Mouse (Mus musculus): Measurements from ENCODE around the gene Sytl3. TPM values are rescaled to one million over a fixed set of nuclear protein-coding genes. Genes with fewer than 3 reads are reported as not detected.

The Sytl3 gene
- total and polyA plus RNA-seq, 2 experiments from 2014 or later: 0.18 TPM; not detected in 1

DNA sequence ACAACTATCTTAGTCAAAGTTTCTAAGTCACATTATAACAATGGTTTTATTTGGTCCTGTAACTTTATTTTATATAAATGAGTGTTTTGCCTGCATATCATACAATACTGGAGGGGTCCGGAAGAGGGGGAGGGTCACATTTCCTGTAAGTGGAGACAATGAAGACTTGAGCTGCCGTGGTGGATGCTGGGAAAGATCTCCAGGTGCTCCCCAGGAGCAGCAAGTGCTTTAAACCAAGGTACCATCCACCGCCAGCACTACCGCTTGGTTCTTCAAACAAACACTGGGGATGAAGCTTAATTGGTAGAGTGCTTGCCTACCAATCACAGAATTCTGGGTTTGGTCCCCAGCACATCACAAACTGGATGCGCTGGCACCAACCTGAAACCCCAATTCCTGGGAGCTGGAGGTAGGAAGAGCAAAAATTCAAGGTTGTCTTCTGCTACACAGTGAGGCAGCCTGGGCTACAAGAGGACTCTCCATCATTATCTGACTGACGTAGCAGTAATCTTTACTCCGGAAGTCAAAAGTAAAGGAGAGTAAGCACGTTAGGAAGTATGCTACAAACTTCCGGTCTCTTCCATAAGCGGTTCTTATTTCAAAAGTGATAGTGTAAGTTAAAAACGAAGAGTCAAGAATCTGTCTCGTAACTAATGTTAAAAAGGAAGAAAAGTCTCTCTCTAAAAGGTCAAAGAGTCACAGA, 118.9 kb downstream of the Sytl3 start:
- peak overlapping the region; percentile 49; the same call in 1 of the 2 replicates for H3K27ac ChIP-seq (ENCODE audit: low read depth)
- H3K4me1 ChIP-seq (ENCODE audit: control insufficient read depth, insufficient read depth): peaks cover 37% of the 10 kb centered on the region
- no peaks in the 10 kb centered on the region for H3K27me3 ChIP-seq (ENCODE audit: control insufficient read depth, insufficient read depth, low read length)
- no peak overlapping the region for H3K9ac ChIP-seq (replicated peaks; ENCODE audit: low read depth, low read length)
- H3K9me3 ChIP-seq (replicated peaks; ENCODE audit: control insufficient read depth, low read length): no peaks in the 10 kb centered on the region
- ATAC-seq (ENCODE audit: insufficient read depth, low read depth) (no peak), DNase-seq (ENCODE audit: low spot score) (no peak)
- no peaks in the 10 kb centered on the region for H3K36me3 ChIP-seq (replicated peaks; ENCODE audit: control insufficient read depth, insufficient read depth, low read length)
- TF ChIP-seq EP300 (IDR thresholded peaks at IDR 0.05; ENCODE audit: low read depth): no peak
- no peak for TF ChIP-seq CTCF (IDR thresholded peaks at IDR 0.05; ENCODE audit: low read depth)
- H3K4me3 ChIP-seq (ENCODE audit: low read depth, low read length): peak overlapping the region; percentile 52; the same call in 1 of the 2 replicates
- peak overlapping the region; percentile 90; the same call in 1 of the 2 replicates for H3K4me2 ChIP-seq (ENCODE audit: low read depth, low read length)
- WGBS: 47% methylated on average over 12 of the region's 12 CpGs

DNA sequence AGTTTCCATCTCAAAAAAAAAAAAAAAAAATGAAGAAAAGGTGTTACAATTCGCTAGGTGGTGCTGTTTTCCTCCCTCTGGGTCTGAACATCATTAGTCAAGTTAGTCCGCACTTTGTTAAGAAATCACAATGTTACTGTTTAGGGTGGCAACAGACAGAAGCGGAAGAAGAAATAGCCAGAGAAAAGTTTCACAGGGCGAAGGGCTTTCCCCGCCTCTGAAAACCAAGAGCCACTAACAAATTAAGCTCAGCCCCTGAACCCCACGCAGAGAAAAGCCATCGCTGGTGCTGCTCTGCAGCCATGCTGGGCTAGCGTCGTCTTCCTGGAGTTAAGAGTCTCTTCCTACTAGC, 119.4 kb downstream of the Sytl3 start:
- H3K36me3 ChIP-seq (replicated peaks; ENCODE audit: control insufficient read depth, insufficient read depth, low read length): no peaks in the 10 kb centered on the region
- under 1% methylated on average over 9 of the region's 9 CpGs for WGBS
- peak overlapping the region; percentile 93 for H3K9ac ChIP-seq (replicated peaks; ENCODE audit: low read depth, low read length)
- H3K4me2 ChIP-seq (ENCODE audit: low read depth, low read length): peak overlapping the region; percentile 90
- H3K9me3 ChIP-seq (replicated peaks; ENCODE audit: control insufficient read depth, low read length): no peaks in the 10 kb centered on the region
- DNase-seq (ENCODE audit: low spot score): peak; percentile 83
- H3K4me3 ChIP-seq (ENCODE audit: low read depth, low read length): peak overlapping the region; percentile 52
- peak overlapping the region; percentile 86 for H3K27ac ChIP-seq (ENCODE audit: low read depth)
- H3K4me1 ChIP-seq (ENCODE audit: control insufficient read depth, insufficient read depth): peaks cover 37% of the 10 kb centered on the region
- H3K27me3 ChIP-seq (ENCODE audit: control insufficient read depth, insufficient read depth, low read length): no peaks in the 10 kb centered on the region
- no peak for ATAC-seq (ENCODE audit: insufficient read depth, low read depth)
- peak; percentile 63 for TF ChIP-seq CTCF (IDR thresholded peaks at IDR 0.05; ENCODE audit: low read depth)
- TF ChIP-seq EP300 (IDR thresholded peaks at IDR 0.05; ENCODE audit: low read depth): no peak

DNA sequence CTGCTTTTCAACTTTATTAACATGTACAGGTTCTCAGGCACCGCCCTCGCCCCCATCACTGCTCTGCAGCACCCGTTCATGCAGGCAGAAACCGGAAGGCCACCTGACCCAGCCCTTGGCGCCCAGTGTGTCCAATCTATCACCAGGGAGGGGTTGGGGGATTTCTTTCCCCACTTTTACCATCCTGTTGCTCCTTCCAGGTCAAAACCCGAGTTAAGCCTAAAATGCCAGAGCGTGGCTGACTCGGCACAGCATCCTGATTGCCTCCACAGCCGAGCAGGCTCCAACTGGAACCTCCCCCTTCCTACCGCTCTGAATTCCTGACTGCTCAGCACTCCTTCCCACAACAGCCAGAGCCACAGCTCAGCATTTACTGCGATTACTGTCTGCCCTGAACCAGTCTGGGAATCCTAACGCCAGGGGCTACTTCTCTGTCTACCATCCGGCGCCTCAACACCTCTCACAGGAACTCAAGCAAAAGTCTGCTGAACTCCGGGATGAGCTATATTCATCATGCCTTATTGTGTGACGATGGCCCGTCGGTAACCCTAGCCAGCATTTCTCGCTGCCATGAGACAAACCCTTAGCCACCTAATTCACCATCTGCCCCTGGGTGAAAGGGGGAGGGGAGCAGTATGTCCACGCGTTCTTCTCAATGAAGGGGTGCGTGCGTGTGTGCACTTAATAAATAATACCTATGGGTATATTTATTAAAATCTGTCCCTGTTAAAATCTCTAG, 120.0 kb downstream of the Sytl3 start:
- 4% methylated on average over 23 of the region's 23 CpGs for WGBS
- TF ChIP-seq EP300 (IDR thresholded peaks at IDR 0.05; ENCODE audit: low read depth): no peak
- TF ChIP-seq CTCF (IDR thresholded peaks at IDR 0.05; ENCODE audit: low read depth): no peak
- ATAC-seq (ENCODE audit: insufficient read depth, low read depth): peak; percentile 59
- peaks cover 37% of the 10 kb centered on the region for H3K4me1 ChIP-seq (ENCODE audit: control insufficient read depth, insufficient read depth)
- peak overlapping the region; percentile 86 for H3K27ac ChIP-seq (ENCODE audit: low read depth)
- peak overlapping the region; percentile 93 for H3K9ac ChIP-seq (replicated peaks; ENCODE audit: low read depth, low read length)
- peak; percentile 80 for DNase-seq (ENCODE audit: low spot score)
- H3K9me3 ChIP-seq (replicated peaks; ENCODE audit: control insufficient read depth, low read length): no peaks in the 10 kb centered on the region
- no peaks in the 10 kb centered on the region for H3K36me3 ChIP-seq (replicated peaks; ENCODE audit: control insufficient read depth, insufficient read depth, low read length)
- H3K4me3 ChIP-seq (ENCODE audit: low read depth, low read length): peak overlapping the region; percentile 52
- peak overlapping the region; percentile 90 for H3K4me2 ChIP-seq (ENCODE audit: low read depth, low read length)
- H3K27me3 ChIP-seq (ENCODE audit: control insufficient read depth, insufficient read depth, low read length): no peaks in the 10 kb centered on the region

DNA sequence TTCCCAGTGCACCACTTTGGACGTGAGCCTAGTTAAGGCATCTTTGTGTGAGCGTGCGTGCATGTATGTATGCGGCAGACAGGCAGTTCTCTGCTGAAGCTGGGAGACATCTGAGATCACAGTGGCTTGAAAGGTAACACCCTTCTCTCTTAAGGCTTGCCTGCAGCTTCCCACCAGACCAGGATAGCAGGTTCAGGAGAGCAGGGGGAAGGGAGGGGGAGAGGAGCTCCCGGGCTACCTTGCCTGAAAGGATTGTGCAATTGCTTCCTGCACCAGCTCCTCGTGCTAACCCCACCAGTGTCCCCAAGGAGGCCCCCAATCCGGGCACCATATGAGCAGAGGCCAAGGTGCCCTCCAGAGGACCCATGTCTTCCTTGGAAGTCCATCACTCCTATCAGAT, 120.7 kb downstream of the Sytl3 start:
- ATAC-seq (ENCODE audit: insufficient read depth, low read depth): no peak
- H3K4me3 ChIP-seq (ENCODE audit: low read depth, low read length): peak overlapping the region; percentile 52; the same call in 1 of the 2 replicates

DNA sequence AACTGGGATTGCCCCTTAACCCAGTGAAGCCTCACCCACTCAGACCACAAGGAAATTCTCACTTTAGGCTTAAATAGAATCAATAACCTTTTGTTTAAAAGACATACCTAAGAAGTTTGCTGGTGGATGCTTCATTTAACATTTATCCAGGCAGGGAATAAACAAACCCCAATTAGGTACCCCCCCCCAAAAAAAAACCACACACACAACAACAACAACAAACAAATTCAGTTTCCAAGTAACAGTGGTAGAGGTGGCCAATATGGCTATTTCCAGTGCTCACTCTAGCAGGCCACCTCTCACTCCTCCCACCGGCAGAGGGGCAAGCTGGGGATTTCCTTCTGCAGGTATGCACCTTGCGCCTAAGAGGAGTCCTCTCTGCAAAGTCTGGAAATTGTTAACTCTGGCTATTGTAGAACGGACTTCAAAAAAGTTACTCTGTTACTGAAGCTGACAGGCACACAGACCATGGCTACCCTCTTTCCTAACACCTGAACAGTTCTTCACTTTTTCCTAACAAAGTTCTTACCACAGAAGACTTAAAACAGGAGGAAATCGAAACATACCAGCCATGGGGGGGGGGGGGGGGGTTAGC, 121.7 kb downstream of the Sytl3 start:
- TF ChIP-seq EP300 (IDR thresholded peaks at IDR 0.05; ENCODE audit: low read depth) (no peak), CTCF (IDR thresholded peaks at IDR 0.05; ENCODE audit: low read depth) (no peak)
- H3K27me3 ChIP-seq (ENCODE audit: control insufficient read depth, insufficient read depth, low read length): no peaks in the 10 kb centered on the region
- peak overlapping the region; percentile 93; the same call in 1 of the 2 replicates for H3K9ac ChIP-seq (replicated peaks; ENCODE audit: low read depth, low read length)
- ATAC-seq (ENCODE audit: insufficient read depth, low read depth) (no peak), DNase-seq (ENCODE audit: low spot score) (no peak)
- peaks cover 37% of the 10 kb centered on the region for H3K4me1 ChIP-seq (ENCODE audit: control insufficient read depth, insufficient read depth)
- H3K27ac ChIP-seq (ENCODE audit: low read depth): no peak overlapping the region
- H3K4me2 ChIP-seq (ENCODE audit: low read depth, low read length): peak overlapping the region; percentile 90
- 40% methylated on average over 4 of the region's 4 CpGs for WGBS
- no peaks in the 10 kb centered on the region for H3K36me3 ChIP-seq (replicated peaks; ENCODE audit: control insufficient read depth, insufficient read depth, low read length)
- no peaks in the 10 kb centered on the region for H3K9me3 ChIP-seq (replicated peaks; ENCODE audit: control insufficient read depth, low read length)
- peak overlapping the region; percentile 87 for H3K4me3 ChIP-seq (ENCODE audit: low read depth, low read length)

More for the DNA sequence above, 120.7 kb downstream of the Sytl3 start:
- Histone ChIP-seq H3K27me3 (ENCODE audit: control insufficient read depth, insufficient read depth, low read length) (no peaks in the 10 kb centered on the region), H3K4me2 (ENCODE audit: low read depth, low read length) (peak overlapping the region; percentile 90), H3K9ac (replicated peaks; ENCODE audit: low read depth, low read length) (peak overlapping the region; percentile 93), H3K36me3 (replicated peaks; ENCODE audit: control insufficient read depth, insufficient read depth, low read length) (no peaks in the 10 kb centered on the region), H3K9me3 (replicated peaks; ENCODE audit: control insufficient read depth, low read length) (no peaks in the 10 kb centered on the region), H3K27ac (ENCODE audit: low read depth) (peak overlapping the region; percentile 86), H3K4me1 (ENCODE audit: control insufficient read depth, insufficient read depth) (peaks cover 37% of the 10 kb centered on the region)
- 13% methylated on average over 7 of the region's 7 CpGs for WGBS
- TF ChIP-seq CTCF (IDR thresholded peaks at IDR 0.05; ENCODE audit: low read depth) (no peak), EP300 (IDR thresholded peaks at IDR 0.05; ENCODE audit: low read depth) (no peak)
- DNase-seq (ENCODE audit: low spot score): no peak
